Mouse (Mus musculus) neural tube, embryonic 15.5 days (tissue): Measurements from ENCODE around the gene Srd5a1. TPM values are rescaled to one million over a fixed set of nuclear protein-coding genes. Genes with fewer than 3 reads are reported as not detected.

Experiments used
- ATAC-seq: fragments of 200-750 bp; cut with Nextera tagmentation; 2 replicates; pipeline ENCODE4 v1.8.0; 2017; ENCODE audit warnings: mild to moderate bottlenecking, moderate TSS enrichment, moderate library complexity; ENCODE audit not compliant: low FRiP score
- H3K27ac ChIP-seq: fragments of 300-500 bp; sonication (generic); replicated peaks from 2 replicates; pipeline ENCODE4 v1.5.1; 2015; ENCODE audit warnings: mild to moderate bottlenecking, inconsistent platforms
- H3K27me3 ChIP-seq: fragments of 300-500 bp; sonication (generic); replicated peaks from 2 replicates; pipeline ENCODE4 v1.6.1; 2015; ENCODE audit warnings: inconsistent platforms
- H3K36me3 ChIP-seq: fragments of 300-500 bp; sonication (generic); 2 replicates; pipeline ENCODE4 v1.6.1; 2015; ENCODE audit warnings: inconsistent platforms
- H3K4me1 ChIP-seq: fragments of 300-500 bp; sonication (generic); 2 replicates; pipeline ENCODE4 v1.6.1; 2015; ENCODE audit warnings: inconsistent platforms
- H3K4me2 ChIP-seq: fragments of 300-500 bp; sonication (generic); 2 replicates; pipeline ENCODE4 v1.6.1; 2015; ENCODE audit warnings: inconsistent platforms, mild to moderate bottlenecking, moderate library complexity
- H3K4me3 ChIP-seq: fragments of 300-500 bp; sonication (generic); replicated peaks from 2 replicates; pipeline ENCODE4 v1.5.1; 2015; ENCODE audit warnings: mild to moderate bottlenecking, inconsistent platforms
- H3K9ac ChIP-seq: fragments of 300-500 bp; sonication (generic); replicated peaks from 2 replicates; pipeline ENCODE4 v1.6.1; 2015; ENCODE audit warnings: mild to moderate bottlenecking, inconsistent platforms
- H3K9me3 ChIP-seq: fragments of 300-500 bp; sonication (generic); replicated peaks from 2 replicates; pipeline ENCODE4 v1.6.1; 2016; ENCODE audit warnings: inconsistent platforms
- WGBS: fragments of 180-500 bp; shearing (Covaris S2); methylation state at CpG from one replicate; pipeline ENCODE4 v1.1.7; 2015; ENCODE audit warnings: mixed read lengths; 5-methylcytosine and 5-hydroxymethylcytosine counted together
- polyA plus RNA-seq: library from polyadenylated mRNA; unstranded; fragments of >200 nt; fragmentation: Nextera tagmentation; extraction: Ambion mirVana; gene quantifications from 2 replicates; pipeline ENCODE4 v1.2.1, GENCODE M21; 2015

Srd5a1 gene
- polyA plus RNA-seq, 1 experiment from 2014 or later: 26.4 TPM

GRCm38 (mm10) chr13:69524158-69524530, 87.1 kb downstream of the Srd5a1 start:
- Histone ChIP-seq H3K27ac (no peak overlapping the region), H3K4me1 (peaks cover 86% of the 10 kb centered on the region), H3K4me3 (no peak overlapping the region)

More at GRCm38 (mm10) chr13:69524158-69524530, 87.1 kb downstream of the Srd5a1 start:
- no peak overlapping the region for H3K9ac ChIP-seq
- ATAC-seq: no peak
- H3K27me3 ChIP-seq: no peaks in the 10 kb centered on the region
- H3K36me3 ChIP-seq: no peaks in the 10 kb centered on the region
- no peak overlapping the region for H3K4me2 ChIP-seq
- 81% methylated on average over 2 of the region's 2 CpGs for WGBS
- H3K9me3 ChIP-seq: no peaks in the 10 kb centered on the region

Other genes with a start within 250 kb of the Srd5a1 start
- gene Nsun2, start 77.7 kb downstream of the Srd5a1 start, polyA plus RNA-seq: 74.6 and 92.6 TPM in 2 replicates
- 6.2 and 6.5 TPM in 2 replicates for gene Tent4a, start 76.8 kb downstream of the Srd5a1 start, polyA plus RNA-seq
- gene Ube2ql1, start 128.4 kb upstream of the Srd5a1 start, polyA plus RNA-seq: 36.3 and 40.6 TPM in 2 replicates
- 144 and 147 TPM in 2 replicates for gene Med10, start 191.0 kb upstream of the Srd5a1 start, polyA plus RNA-seq